13 mouse cellular contexts compared by ENCODE assay signal in the genomic region with DNA sequence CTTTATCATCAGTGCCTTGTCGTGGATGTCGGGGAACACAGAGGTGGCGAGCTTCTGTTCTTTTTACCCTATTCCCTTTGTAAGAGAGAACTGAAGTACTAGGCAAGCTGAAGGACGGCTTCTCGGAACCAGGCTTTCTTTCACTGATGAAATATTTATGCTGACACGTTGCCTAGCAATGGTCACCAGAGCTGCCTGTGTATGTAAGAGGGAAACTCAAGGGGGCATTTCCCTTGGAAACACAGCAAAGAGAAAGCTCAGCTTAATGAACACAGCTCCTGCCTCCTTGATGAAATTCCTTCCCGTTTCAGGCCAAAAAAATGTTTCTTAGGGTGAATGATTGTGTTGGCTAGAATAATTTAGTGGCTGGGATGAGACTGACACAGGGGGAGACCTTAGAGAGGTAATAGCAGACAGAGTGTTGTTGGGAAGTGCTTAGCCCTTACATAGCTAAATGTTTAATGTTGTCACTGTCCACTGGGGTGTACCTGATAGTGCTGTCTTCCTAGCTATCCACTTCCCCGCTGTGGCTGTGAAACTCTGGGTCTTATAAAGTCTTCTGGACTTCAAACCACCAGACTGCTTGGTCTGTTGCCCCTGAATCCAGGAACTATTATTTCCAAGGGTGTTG.
DNase-seq lines count a peak whose midpoint lies in the region; ATAC-seq lines count a peak whose summit lies in the region.
"Had no signal": no experiment of that assay in that cellular context is flagged by ENCODE, and none has a peak within 500 bp of the region (broad histone marks: within the 10 kb centered on the region; RNA-seq: fewer than 3 reads in every experiment).

No protein-coding gene starts in this region.

- H3K4me2 ChIP-seq in hindbrain, embryonic 12.5 days (replicated peaks) = no peak overlapping the region
- H3K4me2 ChIP-seq in midbrain, embryonic 13.5 days (replicated peaks) = 0 out of 2 replicates have a peak overlapping the region, but pooled peaks have one; percentile 20
- H3K4me2 ChIP-seq: embryonic facial prominence, embryonic 12.5 days; lung, embryonic 15.5 days; stomach, embryonic 15.5 days had no signal

- H3K36me3 ChIP-seq in hindbrain, embryonic 12.5 days = no peaks in the 10 kb centered on the region
- no peaks in the 10 kb centered on the region for H3K36me3 ChIP-seq in midbrain, embryonic 13.5 days
- H3K36me3 ChIP-seq: embryonic facial prominence, embryonic 12.5 days; lung, embryonic 15.5 days; stomach, embryonic 15.5 days had no signal

- H3K27ac ChIP-seq in hindbrain, embryonic 12.5 days = 0 out of 2 replicates have a peak overlapping the region, but pooled peaks have one; percentile 26
- peak overlapping the region; percentile 71 for H3K27ac ChIP-seq in midbrain, embryonic 13.5 days
- H3K27ac ChIP-seq: embryonic facial prominence, embryonic 12.5 days; lung, embryonic 15.5 days; stomach, embryonic 15.5 days had no signal

- H3K4me1 ChIP-seq in hindbrain, embryonic 12.5 days = peaks cover 15% of the 10 kb centered on the region
- peaks cover 24% of the 10 kb centered on the region for H3K4me1 ChIP-seq in midbrain, embryonic 13.5 days (replicated peaks)
- H3K4me1 ChIP-seq: lung, embryonic 15.5 days; stomach, embryonic 15.5 days had no signal

- no peak overlapping the region for H3K9ac ChIP-seq in hindbrain, embryonic 12.5 days
- no peak overlapping the region for H3K9ac ChIP-seq in midbrain, embryonic 13.5 days (replicated peaks)
- H3K9ac ChIP-seq: embryonic facial prominence, embryonic 12.5 days; lung, embryonic 15.5 days; stomach, embryonic 15.5 days had no signal

- no peaks in the 10 kb centered on the region for H3K9me3 ChIP-seq in hindbrain, embryonic 12.5 days (replicated peaks)
- no peaks in the 10 kb centered on the region for H3K9me3 ChIP-seq in midbrain, embryonic 13.5 days
- H3K9me3 ChIP-seq: embryonic facial prominence, embryonic 12.5 days; lung, embryonic 15.5 days; stomach, embryonic 15.5 days had no signal

- WGBS in hindbrain, embryonic 12.5 days = 25% methylated on average over 8 of the region's 8 CpGs
- WGBS in midbrain, embryonic 13.5 days = 10% methylated on average over 8 of the region's 8 CpGs

- no peaks in the 10 kb centered on the region for H3K27me3 ChIP-seq in hindbrain, embryonic 12.5 days
- H3K27me3 ChIP-seq in midbrain, embryonic 13.5 days = no peaks in the 10 kb centered on the region
- H3K27me3 ChIP-seq: embryonic facial prominence, embryonic 12.5 days; lung, embryonic 15.5 days; stomach, embryonic 15.5 days had no signal

- DNase-seq in layer of hippocampus, adult 8-10 months (ENCODE audit: low spot score in 2 of 2) = peak; percentile 8 to 9
- DNase-seq in layer of hippocampus, postnatal 25 days (ENCODE audit: extremely low spot score in 1 of 2, low spot score in 1 of 2) = no peak
- peak; percentile 57 for DNase-seq in embryo, embryonic 10 days (ENCODE audit: low spot score)
- no peak for DNase-seq in adrenal gland, postnatal 25 days
- no peak for DNase-seq in thymus, adult 18-20 months
- no peak for DNase-seq in testis, postnatal 14 days (ENCODE audit: low spot score)
- DNase-seq: gastrocnemius, postnatal 10 days had no signal

- peak; percentile 78 for ATAC-seq in hindbrain, embryonic 12.5 days (ENCODE audit: low FRiP score)
- ATAC-seq in midbrain, embryonic 13.5 days = peak; percentile 86
- ATAC-seq: Patski had no signal

- H3K4me3 ChIP-seq in hindbrain, embryonic 12.5 days = no peak overlapping the region
- no peak overlapping the region for H3K4me3 ChIP-seq in midbrain, embryonic 13.5 days (replicated peaks)
- H3K4me3 ChIP-seq: embryonic facial prominence, embryonic 12.5 days; lung, embryonic 15.5 days; stomach, embryonic 15.5 days had no signal

Comparison
In these comparisons a context has a peak if more than half of its experiments do, and no peak if none do; other contexts are left out.
1. DNase-seq: peak in layer of hippocampus, adult 8-10 months (2 of 2) and embryo, embryonic 10 days (single experiment); none in layer of hippocampus, postnatal 25 days (0 of 2), adrenal gland, postnatal 25 days (single experiment), thymus, adult 18-20 months (0 of 2) and testis, postnatal 14 days (single experiment).